10 mouse cellular contexts compared by ENCODE assay signal in the genomic region with DNA sequence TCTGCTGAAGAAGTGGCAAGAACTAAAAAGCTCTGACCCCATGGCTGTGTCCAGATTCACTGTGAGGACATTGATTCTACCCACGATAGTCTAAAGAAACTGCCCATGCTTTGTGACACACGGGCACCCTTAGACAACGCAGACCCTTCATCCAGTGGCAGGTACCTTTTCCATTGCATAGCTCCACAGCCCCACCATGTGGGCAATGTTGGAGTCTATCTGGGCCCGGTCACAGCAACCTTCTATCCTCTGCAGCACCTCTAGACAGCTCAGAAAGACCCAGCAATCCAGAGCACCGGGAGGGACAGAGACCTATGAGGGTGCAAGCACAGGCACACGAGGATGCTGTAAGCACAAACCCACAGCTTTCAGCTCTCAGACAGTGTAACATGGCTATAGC. TPM values are rescaled to one million over a fixed set of nuclear protein-coding genes. Genes with fewer than 3 reads are reported as not detected.
DNase-seq lines count a peak whose midpoint lies in the region; ATAC-seq and TF ChIP-seq lines count a peak whose summit lies in the region.
"Had no signal": no experiment of that assay in that cellular context is flagged by ENCODE, and none has a peak within 500 bp of the region (broad histone marks: within the 10 kb centered on the region; RNA-seq: fewer than 3 reads in every experiment).

No protein-coding gene starts in this region.

- no peak for TF ChIP-seq POLR2A in lung, adult 2 months (IDR thresholded peaks at IDR 0.05; ENCODE audit: borderline replicate concordance, extremely low read depth, low read depth, low read length)

- H3K4me1 ChIP-seq in forebrain, postnatal 0 days (ENCODE audit: insufficient read depth): no peaks in the 10 kb centered on the region
- H3K4me1 ChIP-seq in forebrain, embryonic 15.5 days: no peaks in the 10 kb centered on the region
- H3K4me1 ChIP-seq in lung, adult 2 months (ENCODE audit: control insufficient read depth, insufficient read depth, low read length): no peaks in the 10 kb centered on the region
- H3K4me1 ChIP-seq: neural tube, embryonic 12.5 days had no signal

- H3K9me3 ChIP-seq in forebrain, postnatal 0 days (ENCODE audit: low read length): no peaks in the 10 kb centered on the region
- H3K9me3 ChIP-seq in forebrain, embryonic 15.5 days: no peaks in the 10 kb centered on the region
- H3K9me3 ChIP-seq: neural tube, embryonic 12.5 days had no signal

- 64% methylated on average over 6 of the region's 6 CpGs for WGBS in forebrain, postnatal 0 days
- WGBS in forebrain, embryonic 15.5 days: 68% methylated on average over 6 of the region's 6 CpGs
- 71% methylated on average over 6 of the region's 6 CpGs for WGBS in lung, adult 2 months

- peaks cover 80% of the 10 kb centered on the region for H3K36me3 ChIP-seq in forebrain, postnatal 0 days (ENCODE audit: insufficient read depth)
- H3K36me3 ChIP-seq in forebrain, embryonic 15.5 days: peaks cover 91% of the 10 kb centered on the region

- H3K4me3 ChIP-seq in forebrain, postnatal 0 days (ENCODE audit: low read depth, low read length): no peak overlapping the region
- no peak overlapping the region for H3K4me3 ChIP-seq in forebrain, embryonic 15.5 days
- no peak overlapping the region for H3K4me3 ChIP-seq in lung, adult 2 months (replicated peaks; ENCODE audit: extremely low read depth, low read depth, low read length)
- H3K4me3 ChIP-seq: erythroblast, embryonic 14.5 days; neural tube, embryonic 12.5 days had no signal

- H3K27ac ChIP-seq in forebrain, postnatal 0 days (ENCODE audit: low read depth, low read length): no peak overlapping the region
- H3K27ac ChIP-seq in forebrain, embryonic 15.5 days (replicated peaks): no peak overlapping the region
- H3K27ac ChIP-seq: neural tube, embryonic 12.5 days had no signal

- TF ChIP-seq CTCF in forebrain, postnatal 0 days (IDR thresholded peaks at IDR 0.05; ENCODE audit: low read depth): peak; percentile 60
- TF ChIP-seq CTCF in lung, adult 2 months (IDR thresholded peaks at IDR 0.05; ENCODE audit: insufficient read depth, low read length): peak; percentile 35; the same call in 1 of the 2 replicates

- ATAC-seq in forebrain, postnatal 0 days: no peak; the same call in 1 of the 2 replicates
- no peak for ATAC-seq in forebrain, embryonic 15.5 days (replicated peaks)

- no peak overlapping the region for H3K9ac ChIP-seq in forebrain, postnatal 0 days
- no peak overlapping the region for H3K9ac ChIP-seq in forebrain, embryonic 15.5 days (replicated peaks)
- H3K9ac ChIP-seq: neural tube, embryonic 12.5 days had no signal

- H3K4me2 ChIP-seq in forebrain, postnatal 0 days (ENCODE audit: low read depth): no peak overlapping the region
- no peak overlapping the region for H3K4me2 ChIP-seq in forebrain, embryonic 15.5 days (replicated peaks)
- H3K4me2 ChIP-seq: neural tube, embryonic 12.5 days had no signal

- no peaks in the 10 kb centered on the region for H3K27me3 ChIP-seq in forebrain, postnatal 0 days (ENCODE audit: insufficient read depth, low read length)
- H3K27me3 ChIP-seq in forebrain, embryonic 15.5 days: no peaks in the 10 kb centered on the region
- H3K27me3 ChIP-seq: neural tube, embryonic 12.5 days had no signal

- DNase-seq in forebrain, postnatal 0 days: peak; percentile 3
- no peak for DNase-seq in lung, adult 2 months
- no peak for DNase-seq in lung, postnatal 14 days
- DNase-seq in ZHBTc4 (ENCODE audit: low read depth, low spot score): peak; percentile 60
- peak; percentile 13 for DNase-seq in retina, postnatal 1 day
- DNase-seq in layer of hippocampus, adult 8-10 months (ENCODE audit: low spot score in 2 of 2): no peak
- no peak for DNase-seq in urinary bladder, postnatal 14 days (ENCODE audit: low spot score)

RNA-seq across cellular contexts. Expression of a gene that starts 26.4 kb away (rescaled TPM):
- 27.2 and 30.0 TPM in 2 replicates for total RNA-seq in forebrain, postnatal 0 days (2014; rRNA removed)
- 15.0 and 16.4 TPM in 2 replicates for polyA plus RNA-seq in forebrain, postnatal 0 days (2015; fragmentation: Nextera tagmentation; extraction: Ambion mirVana)
- 22.5 and 24.2 TPM in 2 replicates for polyA plus RNA-seq in forebrain, embryonic 15.5 days (2015; fragmentation: Nextera tagmentation; extraction: Ambion mirVana)
- 6.7 and 8.7 TPM in 2 replicates for polyA plus RNA-seq in lung, adult 2 months (2012; rRNA removed)
- total RNA-seq in layer of hippocampus, adult 8-10 months (2022): 10 to 100 TPM; 19.6 to 22.1 (median 20.3) TPM

RNA-seq across cellular contexts. Expression of a gene that starts 33.1 kb away (rescaled TPM):
- total RNA-seq in forebrain, postnatal 0 days (2014; rRNA removed): 92.0 and 95.2 TPM in 2 replicates
- 28.9 and 31.6 TPM in 2 replicates for polyA plus RNA-seq in forebrain, postnatal 0 days (2015; fragmentation: Nextera tagmentation; extraction: Ambion mirVana)
- 27.2 and 27.5 TPM in 2 replicates for polyA plus RNA-seq in forebrain, embryonic 15.5 days (2015; fragmentation: Nextera tagmentation; extraction: Ambion mirVana)
- polyA plus RNA-seq in lung, adult 2 months (2012; rRNA removed): 45.4 and 50.0 TPM in 2 replicates
- total RNA-seq in layer of hippocampus, adult 8-10 months (2022): 10 to 100 TPM; 74.1 to 95.5 (median 86.6) TPM

RNA-seq across cellular contexts. Expression of a gene that starts 41.7 kb away (rescaled TPM):
- 76.7 and 85.2 TPM in 2 replicates for total RNA-seq in forebrain, postnatal 0 days (2014; rRNA removed)
- 21.2 and 24.4 TPM in 2 replicates for polyA plus RNA-seq in forebrain, postnatal 0 days (2015; fragmentation: Nextera tagmentation; extraction: Ambion mirVana)
- polyA plus RNA-seq in forebrain, embryonic 15.5 days (2015; fragmentation: Nextera tagmentation; extraction: Ambion mirVana): 23.6 and 26.8 TPM in 2 replicates
- polyA plus RNA-seq in lung, adult 2 months (2012; rRNA removed): 105 and 113 TPM in 2 replicates
- 100 to 1,000 TPM; 120 to 134 (median 127) TPM for total RNA-seq in layer of hippocampus, adult 8-10 months (2022)

Comparison
In these comparisons a context has a peak if more than half of its experiments do, and no peak if none do; other contexts are left out.
1. DNase-seq: peak in forebrain, postnatal 0 days (single experiment), ZHBTc4 (single experiment) and retina, postnatal 1 day (single experiment); none in lung, adult 2 months (single experiment), lung, postnatal 14 days (single experiment), layer of hippocampus, adult 8-10 months (0 of 2) and urinary bladder, postnatal 14 days (single experiment).